Mouse (Mus musculus) heart, embryonic 16.5 days (tissue): ENCODE measurements at regions not wholly inside any gene's neighbourhood (a gene's known extent, or its start where the extent isn't known, plus 50 kb on each side); places are given as distances from the start of the nearest gene placed in this dataset.

Source experiments
- ATAC-seq: fragments of 200-750 bp; cut with Nextera tagmentation; replicated peaks from 2 replicates; pipeline ENCODE4 v1.8.0; 2017; ENCODE audit warnings: moderate number of reproducible peaks; ENCODE audit not compliant: insufficient read depth, low FRiP score; ENCODE audit errors: extremely low read depth
- H3K27ac ChIP-seq: fragments of 300-500 bp; sonication (generic); 2 replicates; pipeline ENCODE4 v1.5.1; 2014; ENCODE audit warnings: mild to moderate bottlenecking, low read length, control low read depth, moderate library complexity
- H3K27me3 ChIP-seq: fragments of 300-500 bp; sonication (generic); 2 replicates; pipeline ENCODE4 v1.6.1; 2014; ENCODE audit warnings: low read length, mixed read lengths; ENCODE audit not compliant: control insufficient read depth, insufficient read depth
- H3K36me3 ChIP-seq: fragments of 300-500 bp; sonication (generic); 2 replicates; pipeline ENCODE4 v1.6.1; 2014; ENCODE audit not compliant: control insufficient read depth, insufficient read depth
- H3K4me1 ChIP-seq: fragments of 300-500 bp; sonication (generic); 2 replicates; pipeline ENCODE4 v1.6.1; 2014; ENCODE audit warnings: low read length, mixed read lengths; ENCODE audit not compliant: control insufficient read depth, insufficient read depth
- H3K4me2 ChIP-seq: fragments of 300-500 bp; sonication (generic); 2 replicates; pipeline ENCODE4 v1.6.1; 2014; ENCODE audit warnings: low read depth, mild to moderate bottlenecking, control low read depth, low read length
- H3K4me3 ChIP-seq: fragments of 300-500 bp; sonication (generic); 2 replicates; pipeline ENCODE4 v1.5.1; 2014; ENCODE audit warnings: mild to moderate bottlenecking, control low read depth, low read length
- H3K9ac ChIP-seq: fragments of 300-500 bp; sonication (generic); 2 replicates; pipeline ENCODE4 v1.6.1; 2014; ENCODE audit warnings: low read length, control low read depth
- H3K9me3 ChIP-seq: fragments of 300-500 bp; sonication (generic); replicated peaks from 2 replicates; pipeline ENCODE4 v1.6.1; 2016; ENCODE audit warnings: low read length; ENCODE audit not compliant: control insufficient read depth
- WGBS: fragments of 180-500 bp; shearing (Covaris S2); extraction: QIAGEN DNeasy Blood & Tissue Kit; methylation state at CpG from one replicate; pipeline ENCODE4 v1.1.7; 2014; 5-methylcytosine and 5-hydroxymethylcytosine counted together

DNA sequence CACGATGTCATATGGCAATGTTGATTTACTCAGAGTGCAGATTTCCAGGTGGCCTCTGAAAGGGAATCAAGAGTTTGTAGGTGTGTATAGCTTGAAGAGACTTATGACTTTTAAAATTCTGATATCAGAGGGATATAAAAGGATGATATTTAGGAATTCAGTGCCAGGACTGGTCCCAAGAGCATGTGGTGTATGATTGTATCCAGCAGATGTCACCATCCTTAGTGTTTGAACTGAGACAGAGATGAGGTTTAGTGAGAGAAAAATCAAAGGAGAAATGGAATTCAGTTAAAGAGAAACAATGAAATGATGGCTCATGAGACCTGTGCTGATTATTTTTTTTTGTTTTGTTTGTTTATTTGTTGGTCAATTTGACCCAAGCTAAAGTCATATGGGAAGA lies 94.4 kb upstream of the Agtr2 start:
- Histone ChIP-seq H3K4me2 (no peak overlapping the region), H3K36me3 (no peaks in the 10 kb centered on the region), H3K9ac (no peak overlapping the region), H3K27ac (no peak overlapping the region), H3K4me3 (no peak overlapping the region), H3K4me1 (no peaks in the 10 kb centered on the region), H3K27me3 (no peaks in the 10 kb centered on the region), H3K9me3 (no peaks in the 10 kb centered on the region)
- WGBS: 63% methylated on average over 1 of the region's 1 CpGs
- ATAC-seq: no peak

- Histone ChIP-seq H3K4me3 (no peak overlapping the region), H3K27me3 (no peaks in the 10 kb centered on the region), H3K36me3 (no peaks in the 10 kb centered on the region), H3K9me3 (no peaks in the 10 kb centered on the region), H3K9ac (no peak overlapping the region), H3K4me2 (no peak overlapping the region), H3K27ac (no peak overlapping the region), H3K4me1 (no peaks in the 10 kb centered on the region)
- ATAC-seq: no peak
- 64% methylated on average over 10 of the region's 10 CpGs for WGBS
Measured at GRCm38 (mm10) chrX:21393212-21393611, 91.1 kb upstream of the Agtr2 start.

- Histone ChIP-seq H3K9ac (no peak overlapping the region), H3K9me3 (no peaks in the 10 kb centered on the region), H3K27ac (no peak overlapping the region), H3K27me3 (no peaks in the 10 kb centered on the region), H3K36me3 (no peaks in the 10 kb centered on the region), H3K4me1 (no peaks in the 10 kb centered on the region), H3K4me2 (no peak overlapping the region), H3K4me3 (no peak overlapping the region)
- 47% methylated on average over 4 of the region's 4 CpGs for WGBS
- ATAC-seq: no peak
Measured at GRCm38 (mm10) chrX:21424797-21425196, 59.5 kb upstream of the Agtr2 start.

DNA sequence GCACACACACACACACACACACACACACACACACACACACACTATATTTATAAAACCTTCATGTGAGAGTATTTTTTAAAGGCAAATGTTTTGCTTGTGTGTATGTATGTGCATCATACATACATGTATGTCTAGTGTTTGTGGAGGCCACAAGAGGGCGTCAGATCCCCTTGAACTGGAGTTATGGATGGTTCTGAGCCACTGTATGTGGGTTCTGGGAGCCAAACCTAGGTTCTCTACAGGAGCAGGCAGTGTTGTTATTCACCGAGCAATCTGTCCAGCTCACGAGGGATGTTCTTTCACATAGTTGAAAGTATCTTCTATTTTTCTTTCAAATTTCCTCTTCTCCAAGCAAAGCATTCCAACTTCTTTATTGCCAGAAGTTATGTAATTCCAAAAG lies 56.3 kb upstream of the Agtr2 start:
- WGBS: 58% methylated on average over 3 of the region's 3 CpGs
- H3K36me3 ChIP-seq: no peaks in the 10 kb centered on the region
- no peak for ATAC-seq
- H3K27ac ChIP-seq: no peak overlapping the region
- H3K27me3 ChIP-seq: no peaks in the 10 kb centered on the region
- no peaks in the 10 kb centered on the region for H3K4me1 ChIP-seq
- no peak overlapping the region for H3K4me2 ChIP-seq
- H3K4me3 ChIP-seq: no peak overlapping the region
- no peak overlapping the region for H3K9ac ChIP-seq
- no peaks in the 10 kb centered on the region for H3K9me3 ChIP-seq

DNA sequence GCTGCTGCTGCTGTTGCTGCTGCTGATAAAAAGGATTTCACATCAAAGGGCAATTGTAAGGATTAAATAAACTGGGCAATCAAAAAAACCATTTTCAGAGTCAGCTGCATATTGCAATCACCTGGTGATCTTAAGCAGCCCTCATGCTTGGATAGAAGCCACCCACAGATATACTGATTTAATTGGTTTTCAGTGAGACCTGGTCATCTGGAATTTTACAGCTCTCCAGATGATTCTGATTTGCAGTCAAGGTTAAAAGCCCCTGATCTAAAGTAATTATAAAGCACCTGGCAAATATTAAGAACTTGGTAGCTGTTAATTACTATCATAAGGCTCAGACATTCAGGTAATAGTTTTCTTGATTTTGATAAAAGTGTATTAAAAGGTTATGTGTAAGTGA lies 50.8 kb upstream of the Agtr2 start:
- Histone ChIP-seq H3K9ac (no peak overlapping the region), H3K4me3 (no peak overlapping the region), H3K4me2 (no peak overlapping the region), H3K36me3 (no peaks in the 10 kb centered on the region), H3K9me3 (no peaks in the 10 kb centered on the region), H3K27ac (no peak overlapping the region), H3K4me1 (no peaks in the 10 kb centered on the region), H3K27me3 (no peaks in the 10 kb centered on the region)
- ATAC-seq: no peak
